Mouse (Mus musculus): ENCODE data around the gene Zgpat.

The Zgpat gene

GRCm38 (mm10) chr2:181364860-181365596 is at the start of gene Zgpat, which contains the start of gene Arfrp1:
Gene Zgpat, plus strand, starts transcription at chr2:181364928.
Gene Arfrp1, minus strand, starts transcription at chr2:181365404.
- peak; percentile 80 to 90 for DNase-seq (ENCODE audit: low spot score in 2 of 2)

GRCm38 (mm10) chr2:181319248-181320102 is 45.3 kb upstream of the Zgpat start, which contains the start of gene Rtel1:
Gene Rtel1, plus strand, starts transcription at chr2:181319739.
- peak; percentile 85 to 93 for DNase-seq (ENCODE audit: low spot score in 2 of 2)

- no peak for DNase-seq (ENCODE audit: low spot score in 2 of 2)
Measured at GRCm38 (mm10) chr2:181320103-181320499, 44.6 kb upstream of the Zgpat start.

- DNase-seq (ENCODE audit: low spot score in 2 of 2): no peak
Measured at GRCm38 (mm10) chr2:181322136-181322535, 42.6 kb upstream of the Zgpat start.

- DNase-seq (ENCODE audit: low spot score in 2 of 2): no peak
Measured at GRCm38 (mm10) chr2:181326098-181326497, 38.6 kb upstream of the Zgpat start.

GRCm38 (mm10) chr2:181332542-181332941 is 32.2 kb upstream of the Zgpat start:
- DNase-seq (ENCODE audit: low spot score in 2 of 2): no peak

- peak; percentile 62 to 82 for DNase-seq (ENCODE audit: low spot score in 2 of 2)
Measured at GRCm38 (mm10) chr2:181334023-181334422, 30.7 kb upstream of the Zgpat start.

GRCm38 (mm10) chr2:181340426-181340825 is 24.3 kb upstream of the Zgpat start:
- DNase-seq (ENCODE audit: low spot score in 2 of 2): no peak

- no peak for DNase-seq (ENCODE audit: low spot score in 2 of 2)
Measured at GRCm38 (mm10) chr2:181342766-181343165, 22.0 kb upstream of the Zgpat start.

GRCm38 (mm10) chr2:181356780-181357179 is 7.9 kb upstream of the Zgpat start:
- no peak for DNase-seq (ENCODE audit: low spot score in 2 of 2)

GRCm38 (mm10) chr2:181363946-181364345 is 782 bp upstream of the Zgpat start:
- no peak for DNase-seq (ENCODE audit: low spot score in 2 of 2)

GRCm38 (mm10) chr2:181364487-181364859 is 255 bp upstream of the Zgpat start:
- DNase-seq (ENCODE audit: low spot score in 2 of 2): peak in 1 of 2 experiments; percentile 13

GRCm38 (mm10) chr2:181365655-181366075 is 937 bp downstream of the Zgpat start:
- peak in 1 of 2 experiments; percentile 59 for DNase-seq (ENCODE audit: low spot score in 2 of 2)

- no peak for DNase-seq (ENCODE audit: low spot score in 2 of 2)
Measured at GRCm38 (mm10) chr2:181370001-181370400, 5.3 kb downstream of the Zgpat start.

- DNase-seq (ENCODE audit: low spot score in 2 of 2): no peak
Measured at GRCm38 (mm10) chr2:181375787-181376186, 11.1 kb downstream of the Zgpat start.

- DNase-seq (ENCODE audit: low spot score in 2 of 2): no peak
Measured at GRCm38 (mm10) chr2:181377230-181377629, 12.5 kb downstream of the Zgpat start.

- DNase-seq (ENCODE audit: low spot score in 2 of 2): no peak
Measured at GRCm38 (mm10) chr2:181378701-181379100, 14.0 kb downstream of the Zgpat start.

- DNase-seq (ENCODE audit: low spot score in 2 of 2): no peak
Measured at GRCm38 (mm10) chr2:181379778-181380177, 15.1 kb downstream of the Zgpat start, which contains the start of gene Lime1. Gene Lime1, plus strand, starts transcription at chr2:181380078.

- no peak for DNase-seq (ENCODE audit: low spot score in 2 of 2)
Measured at GRCm38 (mm10) chr2:181380251-181380650, 15.5 kb downstream of the Zgpat start.

- no peak for DNase-seq (ENCODE audit: low spot score in 2 of 2)
Measured at GRCm38 (mm10) chr2:181381107-181381506, 16.4 kb downstream of the Zgpat start.

GRCm38 (mm10) chr2:181381631-181382306 is 17.0 kb downstream of the Zgpat start:
- no peak for DNase-seq (ENCODE audit: low spot score in 2 of 2)

GRCm38 (mm10) chr2:181384463-181384862 is 19.7 kb downstream of the Zgpat start:
- no peak for DNase-seq (ENCODE audit: low spot score in 2 of 2)

All from spleen, postnatal 10 days (tissue).